Mouse (Mus musculus): ENCODE measurements around the gene Traip. TPM values are rescaled to one million over a fixed set of nuclear protein-coding genes. Genes with fewer than 3 reads are reported as not detected.

Traip gene
- total and polyA plus RNA-seq, 2 experiments from 2014 or later, result 11.0 to 11.2 TPM

- TF ChIP-seq CTCF (IDR thresholded peaks at IDR 0.05; ENCODE audit: low read depth), result no peak
- Histone ChIP-seq H3K36me3 (ENCODE audit: insufficient read depth) (peaks cover 2% of the 10 kb centered on the region), H3K9me3 (ENCODE audit: low read length) (no peaks in the 10 kb centered on the region), H3K4me3 (ENCODE audit: low read depth, low read length) (no peak overlapping the region), H3K4me1 (ENCODE audit: insufficient read depth) (no peaks in the 10 kb centered on the region; the same call in 1 of the 2 replicates), H3K9ac (no peak overlapping the region), H3K4me2 (ENCODE audit: low read depth) (no peak overlapping the region), H3K27me3 (ENCODE audit: insufficient read depth, low read length) (no peaks in the 10 kb centered on the region), H3K27ac (ENCODE audit: low read depth, low read length) (no peak overlapping the region)
- ATAC-seq (no peak), DNase-seq (no peak)
- WGBS, result 81% methylated on average over 14 of the region's 14 CpGs
Observed at GRCm38 (mm10) chr9:107907801-107908120, 42.2 kb upstream of the Traip start.

DNA sequence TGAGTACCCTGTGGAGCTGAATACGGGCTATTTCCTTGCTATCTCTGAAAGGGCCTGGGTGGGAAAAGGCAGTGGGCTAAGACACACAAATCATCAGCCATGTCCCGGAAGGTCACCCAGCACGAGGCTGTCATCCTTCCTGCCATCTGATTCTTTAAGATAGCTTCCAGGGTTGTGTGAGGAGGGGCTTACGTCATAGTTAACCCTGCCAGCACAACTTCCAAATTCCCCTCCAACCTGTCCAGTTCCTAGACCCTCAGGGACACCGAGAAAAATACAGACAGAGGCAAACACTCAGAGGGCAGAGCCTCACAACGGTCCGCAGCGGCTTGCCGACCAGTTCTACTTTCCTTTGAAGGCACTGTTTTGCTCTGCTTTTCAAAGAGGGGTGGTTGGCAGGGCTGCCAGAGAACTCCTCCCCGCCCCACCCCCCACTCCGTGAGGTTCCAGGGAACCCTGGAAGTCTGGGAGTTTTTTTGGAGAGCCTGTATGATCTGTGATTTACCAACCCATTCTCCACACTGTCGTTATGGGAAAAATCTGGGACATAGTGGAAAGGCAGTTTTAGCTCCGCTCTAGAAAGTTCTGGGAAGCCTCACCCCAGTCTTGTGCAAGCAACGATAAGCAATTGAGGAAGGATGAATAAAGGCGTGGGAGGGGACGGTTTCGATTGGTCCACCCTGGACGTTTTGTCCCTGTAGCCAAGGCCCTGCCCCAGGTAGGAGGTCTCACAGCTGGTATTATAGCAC lies 41.4 kb upstream of the Traip start:
- Histone ChIP-seq H3K9me3 (ENCODE audit: low read length) (no peaks in the 10 kb centered on the region), H3K27me3 (ENCODE audit: insufficient read depth, low read length) (no peaks in the 10 kb centered on the region), H3K36me3 (ENCODE audit: insufficient read depth) (no peaks in the 10 kb centered on the region), H3K9ac (no peak overlapping the region), H3K4me1 (ENCODE audit: insufficient read depth) (no peaks in the 10 kb centered on the region; the same call in 1 of the 2 replicates), H3K4me3 (ENCODE audit: low read depth, low read length) (no peak overlapping the region), H3K4me2 (ENCODE audit: low read depth) (no peak overlapping the region), H3K27ac (ENCODE audit: low read depth, low read length) (no peak overlapping the region)
- no peak for TF ChIP-seq CTCF (IDR thresholded peaks at IDR 0.05; ENCODE audit: low read depth)
- ATAC-seq (no peak), DNase-seq (no peak)
- 24% methylated on average over 18 of the region's 18 CpGs for WGBS

- H3K36me3 ChIP-seq (ENCODE audit: insufficient read depth), result no peaks in the 10 kb centered on the region
- no peaks in the 10 kb centered on the region for H3K9me3 ChIP-seq (ENCODE audit: low read length)
- no peaks in the 10 kb centered on the region for H3K27me3 ChIP-seq (ENCODE audit: insufficient read depth, low read length)
- no peak overlapping the region for H3K27ac ChIP-seq (ENCODE audit: low read depth, low read length)
- TF ChIP-seq CTCF (IDR thresholded peaks at IDR 0.05; ENCODE audit: low read depth), result no peak
- 91% methylated on average over 15 of the region's 15 CpGs for WGBS
- DNase-seq, result no peak
- H3K4me2 ChIP-seq (ENCODE audit: low read depth), result no peak overlapping the region
- ATAC-seq, result no peak
- no peak overlapping the region for H3K4me3 ChIP-seq (ENCODE audit: low read depth, low read length)
- H3K4me1 ChIP-seq (ENCODE audit: insufficient read depth), result no peaks in the 10 kb centered on the region; the same call in 1 of the 2 replicates
- H3K9ac ChIP-seq, result no peak overlapping the region
Observed at GRCm38 (mm10) chr9:107910025-107910769, 39.7 kb upstream of the Traip start.

GRCm38 (mm10) chr9:107914764-107915420 lies 35.0 kb upstream of the Traip start:
- no peak overlapping the region for H3K9ac ChIP-seq
- no peaks in the 10 kb centered on the region for H3K27me3 ChIP-seq (ENCODE audit: insufficient read depth, low read length)
- no peaks in the 10 kb centered on the region for H3K36me3 ChIP-seq (ENCODE audit: insufficient read depth)
- H3K27ac ChIP-seq (ENCODE audit: low read depth, low read length), result no peak overlapping the region
- no peak overlapping the region for H3K4me3 ChIP-seq (ENCODE audit: low read depth, low read length)
- no peak for TF ChIP-seq CTCF (IDR thresholded peaks at IDR 0.05; ENCODE audit: low read depth)
- H3K9me3 ChIP-seq (ENCODE audit: low read length), result no peaks in the 10 kb centered on the region
- no peak for DNase-seq
- WGBS, result 86% methylated on average over 16 of the region's 16 CpGs
- ATAC-seq, result no peak
- no peak overlapping the region for H3K4me2 ChIP-seq (ENCODE audit: low read depth)
- H3K4me1 ChIP-seq (ENCODE audit: insufficient read depth), result no peaks in the 10 kb centered on the region

DNA sequence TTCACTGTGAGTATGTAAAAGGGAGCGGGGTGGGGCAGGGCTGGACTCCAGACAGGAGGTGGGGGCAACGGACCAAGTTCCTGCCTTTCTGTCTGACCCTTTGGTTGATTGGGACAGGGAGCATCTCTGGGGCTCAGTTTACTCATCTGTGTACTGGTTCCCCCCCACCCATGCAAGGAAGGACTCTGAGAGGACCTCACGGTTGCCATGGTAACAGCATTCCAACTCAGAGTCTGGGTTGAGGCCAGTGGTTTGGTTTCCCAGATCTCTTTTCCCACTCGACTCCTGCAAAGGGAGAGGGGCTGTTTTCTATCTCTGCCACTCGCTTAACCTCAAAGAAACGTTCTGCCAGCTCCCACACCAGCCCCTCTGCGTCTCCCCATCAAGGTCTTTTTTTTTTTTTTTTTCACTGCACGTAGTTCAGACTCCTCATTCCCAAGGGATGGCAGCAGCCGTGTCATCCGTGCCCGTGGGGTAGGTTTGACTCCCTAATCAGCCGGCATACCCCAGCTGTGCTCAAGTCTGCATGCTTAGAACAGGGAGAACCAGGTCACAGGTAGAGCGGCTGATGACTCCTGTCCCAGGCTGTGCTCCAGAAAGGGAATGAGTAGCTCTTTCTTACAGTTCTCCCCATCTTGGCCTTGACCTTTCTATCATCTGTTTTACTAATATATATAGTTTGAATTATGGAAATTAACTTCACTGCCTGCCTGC lies 31.9 kb upstream of the Traip start:
- 29% methylated on average over 13 of the region's 13 CpGs for WGBS
- Histone ChIP-seq H3K36me3 (ENCODE audit: insufficient read depth) (no peaks in the 10 kb centered on the region), H3K9me3 (ENCODE audit: low read length) (no peaks in the 10 kb centered on the region), H3K4me3 (ENCODE audit: low read depth, low read length) (no peak overlapping the region), H3K27me3 (ENCODE audit: insufficient read depth, low read length) (no peaks in the 10 kb centered on the region), H3K9ac (no peak overlapping the region), H3K4me2 (ENCODE audit: low read depth) (no peak overlapping the region), H3K4me1 (ENCODE audit: insufficient read depth) (no peaks in the 10 kb centered on the region), H3K27ac (ENCODE audit: low read depth, low read length) (peak overlapping the region; percentile 22; the same call in 1 of the 2 replicates)
- ATAC-seq, result peak; percentile 50
- DNase-seq, result peak; percentile 71
- no peak for TF ChIP-seq CTCF (IDR thresholded peaks at IDR 0.05; ENCODE audit: low read depth)

GRCm38 (mm10) chr9:107918884-107919283 lies 31.1 kb upstream of the Traip start:
- Histone ChIP-seq H3K4me1 (ENCODE audit: insufficient read depth) (no peaks in the 10 kb centered on the region), H3K4me3 (ENCODE audit: low read depth, low read length) (no peak overlapping the region), H3K9ac (no peak overlapping the region), H3K27me3 (ENCODE audit: insufficient read depth, low read length) (no peaks in the 10 kb centered on the region), H3K27ac (ENCODE audit: low read depth, low read length) (peak overlapping the region; percentile 22; the same call in 1 of the 2 replicates), H3K36me3 (ENCODE audit: insufficient read depth) (no peaks in the 10 kb centered on the region), H3K9me3 (ENCODE audit: low read length) (no peaks in the 10 kb centered on the region), H3K4me2 (ENCODE audit: low read depth) (no peak overlapping the region)
- DNase-seq (no peak), ATAC-seq (no peak)
- TF ChIP-seq CTCF (IDR thresholded peaks at IDR 0.05; ENCODE audit: low read depth), result no peak
- 78% methylated on average over 6 of the region's 6 CpGs for WGBS
